Mouse (Mus musculus): ENCODE data around the gene Sez6l2. TPM values are rescaled to one million over a fixed set of nuclear protein-coding genes. Genes with fewer than 3 reads are reported as not detected.

Gene Sez6l2
- total RNA-seq, 2 experiments from 2014 or later, result 38.8 to 58.2 TPM

Other genes starting within 250 kb of the Sez6l2 start
- gene Coro1a, start 242.8 kb upstream of the Sez6l2 start, total RNA-seq (2021), result 10 to 100 TPM; 36.1 to 39.3 TPM
- 100 to 1,000 TPM; 125 to 158 TPM for gene Mapk3, start 191.0 kb upstream of the Sez6l2 start, total RNA-seq (2021)
- 1 to 10 TPM; 3.4 to 8.6 TPM for gene Gdpd3, start 184.2 kb upstream of the Sez6l2 start, total RNA-seq (2021)
- 100 to 1,000 TPM; 140 to 147 TPM for gene Ypel3, start 173.6 kb upstream of the Sez6l2 start, total RNA-seq (2021)
- gene Tbx6, start 169.1 kb upstream of the Sez6l2 start, total RNA-seq (2021), result 1 to 10 TPM in 1 of 2 experiments, under 1 TPM in 1; 0.60 to 1.2 TPM
- gene Ppp4c, start 158.1 kb upstream of the Sez6l2 start, total RNA-seq (2021), result 100 to 1,000 TPM; 103 to 107 TPM
- 10 to 100 TPM; 29.0 to 36.1 TPM for gene Fam57b, start 152.9 kb upstream of the Sez6l2 start, total RNA-seq (2021)
- not detected for gene 4930451I11Rik, start 118.9 kb upstream of the Sez6l2 start, total RNA-seq (2021)
- gene Doc2a, start 103.1 kb upstream of the Sez6l2 start, total RNA-seq (2021), result 1 to 10 TPM in 1 of 2 experiments, under 1 TPM in 1; 0.82 to 1.0 TPM
- 10 to 100 TPM; 21.2 to 28.6 TPM for gene Hirip3, start 88.6 kb upstream of the Sez6l2 start, total RNA-seq (2021)
- gene Ino80e, start 88.2 kb upstream of the Sez6l2 start, total RNA-seq (2021), result 10 to 100 TPM; 35.4 to 45.6 TPM
- 10 to 100 TPM; 69.7 to 85.8 TPM for gene Taok2, start 65.9 kb upstream of the Sez6l2 start, total RNA-seq (2021)
- gene Tmem219, start 27.6 kb upstream of the Sez6l2 start, total RNA-seq (2021), result 10 to 100 TPM; 32.1 to 32.3 TPM
- gene Kctd13, start 21.7 kb upstream of the Sez6l2 start, total RNA-seq (2021), result 10 to 100 TPM; 18.4 to 23.0 TPM
- gene Asphd1, start 981 bp upstream of the Sez6l2 start, total RNA-seq (2021), result 1 to 10 TPM; 1.9 to 2.0 TPM
- 10 to 100 TPM; 70.6 to 76.4 TPM for gene Cdipt, start 25.4 kb downstream of the Sez6l2 start, total RNA-seq (2021)
- 1 to 10 TPM; 1.6 to 2.7 TPM for gene Cdiptos, start 25.5 kb downstream of the Sez6l2 start, total RNA-seq (2021)
- 10 to 100 TPM; 55.7 to 60.9 TPM for gene Mvp, start 64.1 kb downstream of the Sez6l2 start, total RNA-seq (2021)
- gene Pagr1b, start 65.9 kb downstream of the Sez6l2 start, total RNA-seq (2021), result not detected
- gene Pagr1a, start 66.8 kb downstream of the Sez6l2 start, total RNA-seq (2021), result 10 to 100 TPM; 10.1 to 19.1 TPM
- 10 to 100 TPM; 17.7 to 22.5 TPM for gene Gm42742, start 70.5 kb downstream of the Sez6l2 start, total RNA-seq (2021)
- gene Prrt2, start 70.6 kb downstream of the Sez6l2 start, total RNA-seq (2021), result 1 to 10 TPM; 3.1 to 5.8 TPM
- gene Maz, start 76.5 kb downstream of the Sez6l2 start, total RNA-seq (2021), result 100 to 1,000 TPM; 135 to 159 TPM
- 10 to 100 TPM; 21.6 to 28.7 TPM for gene Kif22, start 91.9 kb downstream of the Sez6l2 start, total RNA-seq (2021)
- gene Zg16, start 136.8 kb downstream of the Sez6l2 start, total RNA-seq (2021), result under 1 TPM in 1 of 2 experiments, not detected in 1; 0.51 TPM
- gene AI467606, start 140.8 kb downstream of the Sez6l2 start, total RNA-seq (2021), result 1 to 10 TPM; 3.3 TPM
- 10 to 100 TPM in 1 of 2 experiments, 1 to 10 TPM in 1; 7.6 to 20.7 TPM for gene Qprt, start 171.7 kb downstream of the Sez6l2 start, total RNA-seq (2021)
- 1 to 10 TPM; 3.2 to 3.3 TPM for gene Spn, start 187.3 kb downstream of the Sez6l2 start, total RNA-seq (2021)
- 10 to 100 TPM; 50.9 to 54.9 TPM for gene Cd2bp2, start 245.5 kb downstream of the Sez6l2 start, total RNA-seq (2021)